Mouse (Mus musculus): ENCODE results near the gene Frs2. TPM values are rescaled to one million over a fixed set of nuclear protein-coding genes. Genes with fewer than 3 reads are reported as not detected.

The Frs2 gene
- polyA plus RNA-seq, 1 experiment, result 4.4 TPM

GRCm38 (mm10) chr10:117130037-117130436 lies 18.3 kb downstream of the Frs2 start:
- Histone ChIP-seq H3K27ac (ENCODE audit: insufficient read depth, low read depth, low read length) (no peak overlapping the region), H3K4me1 (ENCODE audit: control insufficient read depth, insufficient read depth, insufficient read length, low read length) (peaks cover 8% of the 10 kb centered on the region; the same call in 1 of the 2 replicates), H3K36me3 (ENCODE audit: control insufficient read depth, insufficient read depth, low read length) (peaks cover 2% of the 10 kb centered on the region), H3K4me3 (ENCODE audit: low read depth, low read length) (no peak overlapping the region), H3K27me3 (ENCODE audit: control insufficient read depth, insufficient read depth, low read length) (no peaks in the 10 kb centered on the region)
- TF ChIP-seq POLR2A (IDR thresholded peaks at IDR 0.05; ENCODE audit: low read depth, low read length), result no peak
- TF ChIP-seq CTCF (IDR thresholded peaks at IDR 0.05; ENCODE audit: extremely low read depth, insufficient read length, insufficient replicate concordance, low read depth, low read length), result no peak
- WGBS, result 33% methylated on average over 6 of the region's 6 CpGs

GRCm38 (mm10) chr10:117128693-117129092 lies 19.6 kb downstream of the Frs2 start:
- H3K4me3 ChIP-seq (ENCODE audit: low read depth, low read length), result no peak overlapping the region
- H3K27ac ChIP-seq (ENCODE audit: insufficient read depth, low read depth, low read length), result no peak overlapping the region
- TF ChIP-seq POLR2A (IDR thresholded peaks at IDR 0.05; ENCODE audit: low read depth, low read length), result no peak
- TF ChIP-seq CTCF (IDR thresholded peaks at IDR 0.05; ENCODE audit: extremely low read depth, insufficient read length, insufficient replicate concordance, low read depth, low read length), result no peak
- H3K36me3 ChIP-seq (ENCODE audit: control insufficient read depth, insufficient read depth, low read length), result peaks cover 2% of the 10 kb centered on the region
- WGBS, result 89% methylated on average over 2 of the region's 2 CpGs
- peaks cover 8% of the 10 kb centered on the region; the same call in 1 of the 2 replicates for H3K4me1 ChIP-seq (ENCODE audit: control insufficient read depth, insufficient read depth, insufficient read length, low read length)
- H3K27me3 ChIP-seq (ENCODE audit: control insufficient read depth, insufficient read depth, low read length), result no peaks in the 10 kb centered on the region

- no peak overlapping the region for H3K4me3 ChIP-seq (ENCODE audit: low read depth, low read length)
- H3K4me1 ChIP-seq (ENCODE audit: control insufficient read depth, insufficient read depth, insufficient read length, low read length), result peaks cover 8% of the 10 kb centered on the region; the same call in 1 of the 2 replicates
- H3K36me3 ChIP-seq (ENCODE audit: control insufficient read depth, insufficient read depth, low read length), result peaks cover 2% of the 10 kb centered on the region; the same call in 1 of the 2 replicates
- H3K27ac ChIP-seq (ENCODE audit: insufficient read depth, low read depth, low read length), result no peak overlapping the region
- no peaks in the 10 kb centered on the region for H3K27me3 ChIP-seq (ENCODE audit: control insufficient read depth, insufficient read depth, low read length)
- TF ChIP-seq CTCF (IDR thresholded peaks at IDR 0.05; ENCODE audit: extremely low read depth, insufficient read length, insufficient replicate concordance, low read depth, low read length) (no peak), POLR2A (IDR thresholded peaks at IDR 0.05; ENCODE audit: low read depth, low read length) (no peak)
- 43% methylated on average over 2 of the region's 2 CpGs for WGBS
Measured at GRCm38 (mm10) chr10:117127480-117127879, 20.9 kb downstream of the Frs2 start.

GRCm38 (mm10) chr10:117126719-117127118 lies 21.6 kb downstream of the Frs2 start:
- Histone ChIP-seq H3K4me3 (ENCODE audit: low read depth, low read length) (no peak overlapping the region), H3K4me1 (ENCODE audit: control insufficient read depth, insufficient read depth, insufficient read length, low read length) (peaks cover 8% of the 10 kb centered on the region; the same call in 1 of the 2 replicates), H3K27me3 (ENCODE audit: control insufficient read depth, insufficient read depth, low read length) (no peaks in the 10 kb centered on the region), H3K27ac (ENCODE audit: insufficient read depth, low read depth, low read length) (no peak overlapping the region), H3K36me3 (ENCODE audit: control insufficient read depth, insufficient read depth, low read length) (no peaks in the 10 kb centered on the region)
- no peak for TF ChIP-seq CTCF (IDR thresholded peaks at IDR 0.05; ENCODE audit: extremely low read depth, insufficient read length, insufficient replicate concordance, low read depth, low read length)
- no peak for TF ChIP-seq POLR2A (IDR thresholded peaks at IDR 0.05; ENCODE audit: low read depth, low read length)
- WGBS, result 79% methylated on average over 1 of the region's 1 CpGs

GRCm38 (mm10) chr10:117126233-117126632 lies 22.1 kb downstream of the Frs2 start:
- WGBS, result 50% methylated on average over 4 of the region's 4 CpGs
- no peaks in the 10 kb centered on the region for H3K36me3 ChIP-seq (ENCODE audit: control insufficient read depth, insufficient read depth, low read length)
- no peaks in the 10 kb centered on the region for H3K27me3 ChIP-seq (ENCODE audit: control insufficient read depth, insufficient read depth, low read length)
- H3K4me3 ChIP-seq (ENCODE audit: low read depth, low read length), result no peak overlapping the region
- TF ChIP-seq POLR2A (IDR thresholded peaks at IDR 0.05; ENCODE audit: low read depth, low read length) (no peak), CTCF (IDR thresholded peaks at IDR 0.05; ENCODE audit: extremely low read depth, insufficient read length, insufficient replicate concordance, low read depth, low read length) (no peak)
- H3K4me1 ChIP-seq (ENCODE audit: control insufficient read depth, insufficient read depth, insufficient read length, low read length), result peaks cover 8% of the 10 kb centered on the region; the same call in 1 of the 2 replicates
- H3K27ac ChIP-seq (ENCODE audit: insufficient read depth, low read depth, low read length), result no peak overlapping the region

GRCm38 (mm10) chr10:117121448-117121847 lies 26.9 kb downstream of the Frs2 start:
- Histone ChIP-seq H3K4me3 (ENCODE audit: low read depth, low read length) (no peak overlapping the region), H3K27me3 (ENCODE audit: control insufficient read depth, insufficient read depth, low read length) (no peaks in the 10 kb centered on the region), H3K36me3 (ENCODE audit: control insufficient read depth, insufficient read depth, low read length) (no peaks in the 10 kb centered on the region), H3K27ac (ENCODE audit: insufficient read depth, low read depth, low read length) (no peak overlapping the region), H3K4me1 (ENCODE audit: control insufficient read depth, insufficient read depth, insufficient read length, low read length) (peaks cover 3% of the 10 kb centered on the region)
- TF ChIP-seq CTCF (IDR thresholded peaks at IDR 0.05; ENCODE audit: extremely low read depth, insufficient read length, insufficient replicate concordance, low read depth, low read length) (no peak), POLR2A (IDR thresholded peaks at IDR 0.05; ENCODE audit: low read depth, low read length) (no peak)
- WGBS, result 23% methylated on average over 3 of the region's 3 CpGs

- Histone ChIP-seq H3K27ac (ENCODE audit: insufficient read depth, low read depth, low read length) (no peak overlapping the region), H3K4me1 (ENCODE audit: control insufficient read depth, insufficient read depth, insufficient read length, low read length) (peaks cover 3% of the 10 kb centered on the region), H3K4me3 (ENCODE audit: low read depth, low read length) (no peak overlapping the region), H3K36me3 (ENCODE audit: control insufficient read depth, insufficient read depth, low read length) (no peaks in the 10 kb centered on the region), H3K27me3 (ENCODE audit: control insufficient read depth, insufficient read depth, low read length) (no peaks in the 10 kb centered on the region)
- TF ChIP-seq CTCF (IDR thresholded peaks at IDR 0.05; ENCODE audit: extremely low read depth, insufficient read length, insufficient replicate concordance, low read depth, low read length) (no peak), POLR2A (IDR thresholded peaks at IDR 0.05; ENCODE audit: low read depth, low read length) (no peak)
- WGBS, result 91% methylated on average over 7 of the region's 7 CpGs
Measured at GRCm38 (mm10) chr10:117120051-117120666, 28.2 kb downstream of the Frs2 start.

Data from small intestine, adult 2 months (tissue).